Mouse (Mus musculus) heart, embryonic 15.5 days (tissue): ENCODE data around the gene Numb. TPM values are rescaled to one million over a fixed set of nuclear protein-coding genes. Genes with fewer than 3 reads are reported as not detected.

ENCODE experiments used
- ATAC-seq: fragments of 200-750 bp; cut with Nextera tagmentation; replicated peaks from 2 replicates; pipeline ENCODE4 v1.8.0; 2017; ENCODE audit warnings: low read depth, moderate TSS enrichment; ENCODE audit not compliant: insufficient number of reproducible peaks, insufficient read depth, low FRiP score
- H3K27ac ChIP-seq: fragments of 300-500 bp; sonication (generic); 2 replicates; pipeline ENCODE4 v1.5.1; 2015; ENCODE audit warnings: mild to moderate bottlenecking, inconsistent platforms
- H3K27me3 ChIP-seq: fragments of 300-500 bp; sonication (generic); 2 replicates; pipeline ENCODE4 v1.6.1; 2015; ENCODE audit warnings: inconsistent platforms
- H3K36me3 ChIP-seq: fragments of 300-500 bp; sonication (generic); 2 replicates; pipeline ENCODE4 v1.6.1; 2015; ENCODE audit warnings: mild to moderate bottlenecking, inconsistent platforms
- H3K4me1 ChIP-seq: fragments of 300-500 bp; sonication (generic); replicated peaks from 2 replicates; pipeline ENCODE4 v1.6.1; 2015; ENCODE audit warnings: inconsistent platforms
- H3K4me2 ChIP-seq: fragments of 300-500 bp; sonication (generic); 2 replicates; pipeline ENCODE4 v1.6.1; 2015; ENCODE audit warnings: inconsistent platforms, mild to moderate bottlenecking, moderate library complexity
- H3K4me3 ChIP-seq: fragments of 300-500 bp; sonication (generic); 2 replicates; pipeline ENCODE4 v1.5.1; 2015; ENCODE audit warnings: mild to moderate bottlenecking, inconsistent platforms
- H3K9ac ChIP-seq: fragments of 300-500 bp; sonication (generic); 2 replicates; pipeline ENCODE4 v1.6.1; 2015; ENCODE audit warnings: mild to moderate bottlenecking, inconsistent platforms
- H3K9me3 ChIP-seq: fragments of 300-500 bp; sonication (generic); replicated peaks from 2 replicates; pipeline ENCODE4 v1.6.1; 2016; ENCODE audit warnings: inconsistent platforms
- WGBS: fragments of 180-500 bp; shearing (Covaris S2); methylation state at CpG from one replicate; pipeline ENCODE4 v1.1.7; 2015; ENCODE audit warnings: mixed read lengths; 5-methylcytosine and 5-hydroxymethylcytosine counted together
- polyA plus RNA-seq: library from polyadenylated mRNA; unstranded; fragments of >200 nt; fragmentation: Nextera tagmentation; extraction: Ambion mirVana; gene quantifications from 2 replicates; pipeline ENCODE4 v1.2.1, GENCODE M21; 2015

Gene Numb
- polyA plus RNA-seq, 1 experiment from 2014 or later, result 28.0 TPM

GRCm38 (mm10) chr12:83762706-83763105, 159.0 kb downstream of the Numb start:
- H3K4me3 ChIP-seq, result no peak overlapping the region
- H3K9ac ChIP-seq, result no peak overlapping the region
- WGBS, result 51% methylated on average over 4 of the region's 4 CpGs
- H3K27ac ChIP-seq, result no peak overlapping the region
- peaks cover 20% of the 10 kb centered on the region for H3K4me1 ChIP-seq
- H3K27me3 ChIP-seq, result peaks cover 3% of the 10 kb centered on the region; the same call in 1 of the 2 replicates
- no peak overlapping the region for H3K4me2 ChIP-seq
- H3K9me3 ChIP-seq, result no peaks in the 10 kb centered on the region
- ATAC-seq, result no peak
- no peaks in the 10 kb centered on the region for H3K36me3 ChIP-seq

- no peaks in the 10 kb centered on the region for H3K9me3 ChIP-seq
- H3K9ac ChIP-seq, result no peak overlapping the region
- H3K4me3 ChIP-seq, result no peak overlapping the region
- H3K36me3 ChIP-seq, result no peaks in the 10 kb centered on the region
- no peak for ATAC-seq
- H3K27ac ChIP-seq, result no peak overlapping the region
- no peak overlapping the region for H3K4me2 ChIP-seq
- peaks cover 20% of the 10 kb centered on the region for H3K4me1 ChIP-seq
- WGBS, result 82% methylated on average over 2 of the region's 2 CpGs
- H3K27me3 ChIP-seq, result peaks cover 3% of the 10 kb centered on the region; the same call in 1 of the 2 replicates
Observed at GRCm38 (mm10) chr12:83760201-83760600, 161.5 kb downstream of the Numb start.

GRCm38 (mm10) chr12:83758735-83759134, 163.0 kb downstream of the Numb start:
- H3K4me2 ChIP-seq, result no peak overlapping the region
- no peaks in the 10 kb centered on the region for H3K9me3 ChIP-seq
- no peak overlapping the region for H3K9ac ChIP-seq
- no peaks in the 10 kb centered on the region for H3K36me3 ChIP-seq
- no peak overlapping the region for H3K4me3 ChIP-seq
- no peak overlapping the region for H3K27ac ChIP-seq
- peaks cover 12% of the 10 kb centered on the region for H3K4me1 ChIP-seq
- no peaks in the 10 kb centered on the region for H3K27me3 ChIP-seq
- ATAC-seq, result no peak
- WGBS, result 81% methylated on average over 10 of the region's 10 CpGs

- WGBS, result 8% methylated on average over 2 of the region's 2 CpGs
- Histone ChIP-seq H3K36me3 (no peaks in the 10 kb centered on the region), H3K9me3 (no peaks in the 10 kb centered on the region), H3K4me2 (no peak overlapping the region), H3K27me3 (no peaks in the 10 kb centered on the region), H3K9ac (no peak overlapping the region), H3K4me1 (peaks cover 7% of the 10 kb centered on the region), H3K27ac (no peak overlapping the region), H3K4me3 (no peak overlapping the region)
- 0 out of 2 replicates have a peak, but pooled peaks have one; percentile 18 for ATAC-seq
Observed at GRCm38 (mm10) chr12:83752495-83752894, 169.2 kb downstream of the Numb start.

DNA sequence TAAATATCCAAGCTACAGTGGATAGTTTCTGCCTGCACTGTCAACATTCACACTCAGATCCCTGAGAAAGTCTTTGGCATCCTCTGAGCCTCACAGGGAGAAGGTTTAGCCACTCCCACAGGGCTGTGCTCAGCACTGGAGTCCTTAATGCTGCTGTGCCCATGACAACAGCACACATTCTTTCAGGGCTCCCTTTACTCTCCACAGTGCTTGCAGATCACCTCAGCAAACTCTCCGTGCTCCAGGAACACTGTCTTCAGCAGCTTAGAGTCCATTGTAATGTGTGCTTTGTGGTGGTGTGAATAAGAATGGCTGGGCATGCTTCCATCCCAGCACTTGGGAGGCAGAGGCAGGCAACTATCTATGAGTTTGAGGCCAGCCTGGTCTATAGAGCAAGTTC, 172.5 kb downstream of the Numb start:
- no peaks in the 10 kb centered on the region for H3K27me3 ChIP-seq
- no peak for ATAC-seq
- H3K9me3 ChIP-seq, result no peaks in the 10 kb centered on the region
- no peak overlapping the region for H3K4me2 ChIP-seq
- no peaks in the 10 kb centered on the region for H3K36me3 ChIP-seq
- WGBS, result 74% methylated on average over 1 of the region's 1 CpGs
- no peak overlapping the region for H3K27ac ChIP-seq
- H3K9ac ChIP-seq, result no peak overlapping the region
- no peak overlapping the region for H3K4me3 ChIP-seq
- peaks cover 7% of the 10 kb centered on the region for H3K4me1 ChIP-seq

Other genes with a start within 250 kb of the Numb start
- 38.9 and 44.0 TPM in 2 replicates for gene Psen1, start 233.8 kb downstream of the Numb start, polyA plus RNA-seq
- 0.69 and 1.0 TPM in 2 replicates for gene Papln, start 158.3 kb downstream of the Numb start, polyA plus RNA-seq
- gene Riox1, start 28.7 kb upstream of the Numb start, polyA plus RNA-seq, result 7.9 and 10.2 TPM in 2 replicates
- not detected in 2 replicates for gene Heatr4, start 62.9 kb upstream of the Numb start, polyA plus RNA-seq
- 65.8 and 78.0 TPM in 2 replicates for gene Acot2, start 65.9 kb upstream of the Numb start, polyA plus RNA-seq
- gene Acot1, start 87.6 kb upstream of the Numb start, polyA plus RNA-seq, result 27.7 and 29.8 TPM in 2 replicates
- gene Acot4, start 116.4 kb upstream of the Numb start, polyA plus RNA-seq, result 0.16 and 0.29 TPM in 2 replicates
- gene Gm49366, start 117.0 kb upstream of the Numb start, polyA plus RNA-seq, result not detected in 2 replicates
- 0.56 and 0.73 TPM in 2 replicates for gene Acot3, start 130.2 kb upstream of the Numb start, polyA plus RNA-seq
- 0.10 TPM in 1 of 2 replicates, not detected in the other for gene Acot5, start 147.4 kb upstream of the Numb start, polyA plus RNA-seq
- 0.83 and 0.93 TPM in 2 replicates for gene Acot6, start 178.7 kb upstream of the Numb start, polyA plus RNA-seq
- gene Dnal1, start 192.4 kb upstream of the Numb start, polyA plus RNA-seq, result 3.3 TPM in 2 replicates
- 0.42 and 0.55 TPM in 2 replicates for gene Pnma1, start 226.6 kb upstream of the Numb start, polyA plus RNA-seq